Mouse (Mus musculus) liver (tissue): ENCODE results near the gene Zfp709.
"Not testable (repeated sequence)": the region's sequence is repeated elsewhere in the genome, so short reads cannot be mapped to it uniquely, and the experiment has no call there.

ENCODE experiments used
- DNase-seq: peaks from one replicate; pipeline ENCODE4 v3.0.0-alpha.2; 2020; ENCODE audit warnings: mixed read lengths

The Zfp709 gene

GRCm38 (mm10) chr8:71881618-71882274 lies at the start of gene Zfp709:
TSS of gene Zfp709 (plus strand) at chr8:71882019.
- peak; percentile 71 for DNase-seq

GRCm38 (mm10) chr8:71838207-71838606 lies 43.6 kb upstream of the Zfp709 start:
- DNase-seq, result not testable (repeated sequence)

GRCm38 (mm10) chr8:71841201-71841817 lies 40.5 kb upstream of the Zfp709 start:
- not testable (repeated sequence) for DNase-seq

- DNase-seq, result not testable (repeated sequence)
These were observed 39.3 kb upstream of the Zfp709 start for GRCm38 (mm10) chr8:71842476-71842875.

GRCm38 (mm10) chr8:71844453-71844852 lies 37.4 kb upstream of the Zfp709 start:
- not testable (repeated sequence) for DNase-seq

GRCm38 (mm10) chr8:71845993-71846483 lies 35.8 kb upstream of the Zfp709 start:
- DNase-seq, result not testable (repeated sequence)

GRCm38 (mm10) chr8:71846745-71847144 lies 35.1 kb upstream of the Zfp709 start:
- not testable (repeated sequence) for DNase-seq

GRCm38 (mm10) chr8:71851014-71851413 lies 30.8 kb upstream of the Zfp709 start:
- DNase-seq, result not testable (repeated sequence)

GRCm38 (mm10) chr8:71853360-71853759 lies 28.5 kb upstream of the Zfp709 start:
- not testable (repeated sequence) for DNase-seq

GRCm38 (mm10) chr8:71856630-71857328 lies 25.0 kb upstream of the Zfp709 start:
- DNase-seq, result not testable (repeated sequence)

GRCm38 (mm10) chr8:71857364-71857763 lies 24.5 kb upstream of the Zfp709 start:
- not testable (repeated sequence) for DNase-seq

GRCm38 (mm10) chr8:71861551-71861950 lies 20.3 kb upstream of the Zfp709 start:
- not testable (repeated sequence) for DNase-seq

- not testable (repeated sequence) for DNase-seq
These were observed 19.8 kb upstream of the Zfp709 start for GRCm38 (mm10) chr8:71862038-71862437.

GRCm38 (mm10) chr8:71900666-71901065 lies 18.8 kb downstream of the Zfp709 start:
- DNase-seq, result not testable (repeated sequence)

GRCm38 (mm10) chr8:71903084-71903483 lies 21.3 kb downstream of the Zfp709 start:
- DNase-seq, result not testable (repeated sequence)

GRCm38 (mm10) chr8:71906809-71907208 lies 25.0 kb downstream of the Zfp709 start:
- DNase-seq, result no peak

- no peak for DNase-seq
These were observed 26.0 kb downstream of the Zfp709 start for GRCm38 (mm10) chr8:71907798-71908257.

- DNase-seq, result peak; percentile 81
These were observed 26.8 kb downstream of the Zfp709 start, which contains the start of the genes Zfp882 and Zfp617 for GRCm38 (mm10) chr8:71908309-71909261. TSS of gene Zfp882 (plus strand) at chr8:71908608. TSS of gene Zfp617 (plus strand) at chr8:71908635.

- DNase-seq, result no peak
These were observed 30.5 kb downstream of the Zfp709 start for GRCm38 (mm10) chr8:71912286-71912685.

GRCm38 (mm10) chr8:71922567-71923401 lies 41.0 kb downstream of the Zfp709 start:
- DNase-seq, result peak; percentile 95

- DNase-seq, result no peak
These were observed 44.0 kb downstream of the Zfp709 start for GRCm38 (mm10) chr8:71925791-71926190.
